Mouse (Mus musculus) heart, adult 2 months (tissue): ENCODE measurements at regions not wholly inside any gene's neighbourhood (a gene's known extent, or its start where the extent isn't known, plus 50 kb on each side); places are given as distances from the start of the nearest gene placed in this dataset.

Experiments used
- CTCF ChIP-seq: fragments of 200-600 bp; IDR thresholded peaks from 2 replicates; pipeline ENCODE4 v1.8.1; 2022; ENCODE audit warnings: antibody characterized with exemption, mild to moderate bottlenecking, moderate library complexity
- EP300 ChIP-seq: fragments of 200-500 bp; IDR thresholded peaks from 2 replicates; pipeline ENCODE4 v1.6.1; 2011; ENCODE audit warnings: low read depth, low read length, control low read depth; ENCODE audit not compliant: insufficient read depth

GRCm38 (mm10) chr3:81760383-81760782, 172.0 kb upstream of the Ctso start:
- TF ChIP-seq EP300 (no peak), CTCF (no peak)
